Mouse (Mus musculus): ENCODE data around the gene Gm10401. TPM values are rescaled to one million over a fixed set of nuclear protein-coding genes. Genes with fewer than 3 reads are reported as not detected.
"Not testable (repeated sequence)": the region's sequence is repeated elsewhere in the genome, so short reads cannot be mapped to it uniquely, and the experiment has no call there.

Gm10401 gene
- total RNA-seq, 2 experiments from 2014 or later = not detected

- DNase-seq = peak; percentile 89
Observed at GRCm38 (mm10) chr5:115118961-115119570, 21.0 kb upstream of the Gm10401 start, which contains the start of gene Acads. Gene Acads (minus strand): TSS chr5:115119346.

- DNase-seq = peak; percentile 5
Observed at GRCm38 (mm10) chr5:115117467-115117866, 19.4 kb upstream of the Gm10401 start.

- DNase-seq = peak; percentile 4
Observed at GRCm38 (mm10) chr5:115116426-115116825, 18.3 kb upstream of the Gm10401 start.

GRCm38 (mm10) chr5:115114501-115114900 is 16.4 kb upstream of the Gm10401 start:
- DNase-seq = no peak

- DNase-seq = peak; percentile 3
Observed at GRCm38 (mm10) chr5:115113244-115113643, 15.1 kb upstream of the Gm10401 start.

GRCm38 (mm10) chr5:115111156-115111555 is 13.1 kb upstream of the Gm10401 start:
- DNase-seq = peak; percentile 42

GRCm38 (mm10) chr5:115103253-115103652 is 5.2 kb upstream of the Gm10401 start:
- DNase-seq = not testable (repeated sequence)

- no peak for DNase-seq
Observed at GRCm38 (mm10) chr5:115102231-115102630, 4.1 kb upstream of the Gm10401 start.

- no peak for DNase-seq
Observed at GRCm38 (mm10) chr5:115100473-115100872, 2.4 kb upstream of the Gm10401 start.

GRCm38 (mm10) chr5:115099991-115100390 is 1.9 kb upstream of the Gm10401 start:
- peak; percentile 40 for DNase-seq

- DNase-seq = no peak
Observed at GRCm38 (mm10) chr5:115099530-115099929, 1.4 kb upstream of the Gm10401 start.

- DNase-seq = no peak
Observed at GRCm38 (mm10) chr5:115091776-115092175, 6.3 kb downstream of the Gm10401 start.

- no peak for DNase-seq
Observed at GRCm38 (mm10) chr5:115091015-115091414, 7.1 kb downstream of the Gm10401 start.

- no peak for DNase-seq
Observed at GRCm38 (mm10) chr5:115089592-115090268, 8.4 kb downstream of the Gm10401 start.

GRCm38 (mm10) chr5:115085675-115086074 is 12.4 kb downstream of the Gm10401 start:
- no peak for DNase-seq

GRCm38 (mm10) chr5:115083492-115083891 is 14.6 kb downstream of the Gm10401 start:
- DNase-seq = no peak

GRCm38 (mm10) chr5:115081636-115082035 is 16.5 kb downstream of the Gm10401 start:
- no peak for DNase-seq

GRCm38 (mm10) chr5:115076144-115076901 is 21.8 kb downstream of the Gm10401 start:
- DNase-seq = peak; percentile 82

GRCm38 (mm10) chr5:115074749-115075148 is 23.3 kb downstream of the Gm10401 start:
- no peak for DNase-seq

- not testable (repeated sequence) for DNase-seq
Observed at GRCm38 (mm10) chr5:115073306-115073705, 24.8 kb downstream of the Gm10401 start.

- DNase-seq = no peak
Observed at GRCm38 (mm10) chr5:115072143-115072542, 26.0 kb downstream of the Gm10401 start.

- peak; percentile 21 for DNase-seq
Observed at GRCm38 (mm10) chr5:115071096-115071901, 26.8 kb downstream of the Gm10401 start.

Measured in heart, postnatal 4 days (tissue).